Mouse (Mus musculus): ENCODE measurements around the gene Dact3.

DNA sequence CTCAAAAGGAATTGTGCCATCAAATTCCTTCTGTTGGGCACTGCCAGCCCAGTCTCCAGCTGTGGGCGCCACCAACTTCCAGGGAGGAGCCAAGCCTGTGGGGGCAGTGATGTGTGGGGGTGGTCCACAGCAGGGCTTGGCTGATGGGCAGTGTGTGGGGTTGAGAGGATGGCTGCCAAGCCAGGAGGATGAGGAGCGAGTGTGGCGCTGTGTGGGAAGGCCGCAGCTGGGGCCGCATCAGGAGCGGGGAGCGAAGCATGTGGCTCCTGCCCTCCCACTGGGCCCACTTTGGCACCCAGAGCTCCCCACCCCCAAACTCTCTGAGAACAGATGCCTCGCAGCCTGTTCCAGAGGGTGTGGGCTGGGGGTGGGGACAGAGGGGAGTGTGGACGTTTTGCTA lies 42.9 kb downstream of the Dact3 start:
- TF ChIP-seq POLR2A (IDR thresholded peaks at IDR 0.05; ENCODE audit: extremely low read depth, insufficient read depth, low read length) (0 out of 2 replicates have a peak, but pooled peaks have one; percentile 2), CTCF (IDR thresholded peaks at IDR 0.05; ENCODE audit: extremely low read depth, insufficient read depth, low read length) (no peak)
